Mouse (Mus musculus): Measurements from ENCODE around the gene Gm7544.
A peak's percentile ranks its signal among the peaks of the same experiment; 100 is the strongest.

- no peak for TF ChIP-seq MAFK (IDR thresholded peaks at IDR 0.05; ENCODE audit: borderline replicate concordance, low read depth, low read length)
- no peak for TF ChIP-seq CHD2 (IDR thresholded peaks at IDR 0.05; ENCODE audit: low read length)
- peak in 2 of 3 experiments; percentile 73 to 78; a peak in 4 of 6 replicates for TF ChIP-seq CTCF (IDR thresholded peaks at IDR 0.05 in 2 of 3, conservative IDR thresholded peaks at IDR 0.05 in 1 of 3; ENCODE audit: control insufficient read depth in 1 of 3, insufficient read depth in 1 of 3, low read depth in 2 of 3, low read length in 3 of 3, poor library complexity in 1 of 3, severe bottlenecking in 1 of 3)
Observed at GRCm38 (mm10) chr1:82987530-82988198, 31.9 kb upstream of the Gm7544 start.

Measured in MEL (cell line).